Mouse (Mus musculus): ENCODE results near the gene Lurap1l.

- peak; percentile 35; the same call in 1 of the 2 replicates for TF ChIP-seq CTCF (IDR thresholded peaks at IDR 0.05; ENCODE audit: control insufficient read depth, insufficient read depth, insufficient replicate concordance, low read depth, low read length)
- no peak for TF ChIP-seq POLR2A (IDR thresholded peaks at IDR 0.05; ENCODE audit: control insufficient read depth, low read depth, low read length)
Observed at GRCm38 (mm10) chr4:80911706-80912540, 1.5 kb downstream of the Lurap1l start.
